Mouse (Mus musculus) kidney, postnatal 36 days (tissue): ENCODE results near the gene Slc25a25.

Source experiments
- DNase-seq, 2 experiments: peaks; one replicate each; pipeline ENCODE4 v3.0.0; 2021 to 2022; ENCODE audit warnings: mixed read lengths in 2 of 2

Slc25a25 gene

GRCm38 (mm10) chr2:32458300-32458699 lies 7.1 kb upstream of the Slc25a25 start:
- peak in 1 of 2 experiments; percentile 20 for DNase-seq

DNA sequence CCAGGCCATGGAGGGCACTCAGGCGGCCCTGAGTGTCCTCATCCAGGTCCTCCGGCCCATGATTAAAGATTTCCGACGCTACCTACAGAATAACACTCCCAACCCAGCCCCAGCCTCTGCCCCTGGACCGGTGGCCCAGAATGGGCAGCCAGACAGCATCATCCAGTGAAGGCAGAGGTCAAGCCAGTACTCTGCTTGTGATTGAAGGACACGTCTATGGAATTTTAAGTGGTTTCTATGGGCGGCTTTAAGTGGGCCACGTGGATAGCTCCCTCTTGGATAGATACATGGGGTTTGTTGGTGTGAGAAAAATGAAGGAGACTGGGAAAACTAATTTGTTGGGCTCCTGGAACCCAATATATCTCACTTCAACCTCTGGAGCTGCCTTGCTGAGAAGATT lies 3.9 kb upstream of the Slc25a25 start:
- no peak for DNase-seq

- no peak for DNase-seq
Measured at GRCm38 (mm10) chr2:32454633-32455032, 3.4 kb upstream of the Slc25a25 start.

DNA sequence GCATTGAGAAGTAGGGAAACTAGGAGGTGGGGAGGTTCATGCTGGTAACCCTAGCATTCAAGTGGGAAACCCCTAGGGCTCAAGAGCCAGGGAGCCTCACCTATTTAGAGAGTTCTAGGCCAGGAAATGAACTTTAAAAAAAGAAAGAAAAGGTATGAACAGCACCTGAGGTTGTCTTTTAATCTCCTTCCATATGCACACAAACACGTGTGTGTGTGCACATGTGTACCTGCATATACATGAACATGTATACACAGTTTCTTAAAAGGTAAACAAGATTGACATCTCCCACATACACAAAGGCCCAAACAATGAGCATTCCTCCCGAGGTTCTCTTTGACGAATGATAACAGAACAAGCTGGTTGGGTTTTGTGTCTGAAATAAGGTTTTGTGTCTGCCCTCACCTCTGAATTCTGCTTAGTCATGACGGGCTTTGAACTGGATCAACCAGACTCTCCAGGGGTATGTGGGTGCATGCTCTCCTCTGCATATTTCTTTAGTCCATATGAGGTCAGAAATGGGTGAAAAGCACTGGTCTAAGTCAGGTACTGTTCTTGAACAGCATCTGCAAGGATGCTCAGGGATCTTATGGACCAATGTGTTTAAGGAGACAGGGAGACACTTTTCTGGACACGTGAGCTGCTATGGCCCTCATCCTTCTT lies 2.5 kb upstream of the Slc25a25 start:
- DNase-seq: no peak

DNA sequence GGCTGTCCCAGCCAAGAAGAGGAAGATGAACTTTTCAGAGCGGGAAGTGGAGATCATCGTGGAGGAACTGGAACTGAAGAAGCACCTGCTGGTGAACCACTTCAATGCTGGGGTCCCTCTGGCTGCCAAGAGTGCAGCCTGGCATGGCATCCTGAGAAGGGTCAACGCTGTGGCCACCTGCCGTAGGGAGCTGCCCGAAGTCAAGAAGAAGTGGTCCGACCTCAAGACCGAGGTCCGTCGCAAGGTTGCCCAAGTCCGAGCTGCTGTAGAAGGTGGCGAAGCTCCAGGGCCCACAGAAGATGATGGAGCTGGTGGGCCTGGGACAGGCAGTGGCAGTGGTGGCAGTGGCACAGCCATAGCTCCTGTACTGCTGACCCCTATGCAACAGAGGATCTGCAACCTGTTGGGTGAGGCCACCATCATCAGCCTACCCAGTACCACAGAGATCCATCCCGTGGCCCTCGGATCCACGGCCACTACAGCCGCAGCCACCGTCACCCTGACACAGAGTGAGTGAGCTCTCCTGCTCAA lies 1.3 kb upstream of the Slc25a25 start:
- DNase-seq: peak in 1 of 2 experiments; percentile 24

GRCm38 (mm10) chr2:32451870-32452372 lies 676 bp upstream of the Slc25a25 start:
- DNase-seq: peak; percentile 98 to 99

DNA sequence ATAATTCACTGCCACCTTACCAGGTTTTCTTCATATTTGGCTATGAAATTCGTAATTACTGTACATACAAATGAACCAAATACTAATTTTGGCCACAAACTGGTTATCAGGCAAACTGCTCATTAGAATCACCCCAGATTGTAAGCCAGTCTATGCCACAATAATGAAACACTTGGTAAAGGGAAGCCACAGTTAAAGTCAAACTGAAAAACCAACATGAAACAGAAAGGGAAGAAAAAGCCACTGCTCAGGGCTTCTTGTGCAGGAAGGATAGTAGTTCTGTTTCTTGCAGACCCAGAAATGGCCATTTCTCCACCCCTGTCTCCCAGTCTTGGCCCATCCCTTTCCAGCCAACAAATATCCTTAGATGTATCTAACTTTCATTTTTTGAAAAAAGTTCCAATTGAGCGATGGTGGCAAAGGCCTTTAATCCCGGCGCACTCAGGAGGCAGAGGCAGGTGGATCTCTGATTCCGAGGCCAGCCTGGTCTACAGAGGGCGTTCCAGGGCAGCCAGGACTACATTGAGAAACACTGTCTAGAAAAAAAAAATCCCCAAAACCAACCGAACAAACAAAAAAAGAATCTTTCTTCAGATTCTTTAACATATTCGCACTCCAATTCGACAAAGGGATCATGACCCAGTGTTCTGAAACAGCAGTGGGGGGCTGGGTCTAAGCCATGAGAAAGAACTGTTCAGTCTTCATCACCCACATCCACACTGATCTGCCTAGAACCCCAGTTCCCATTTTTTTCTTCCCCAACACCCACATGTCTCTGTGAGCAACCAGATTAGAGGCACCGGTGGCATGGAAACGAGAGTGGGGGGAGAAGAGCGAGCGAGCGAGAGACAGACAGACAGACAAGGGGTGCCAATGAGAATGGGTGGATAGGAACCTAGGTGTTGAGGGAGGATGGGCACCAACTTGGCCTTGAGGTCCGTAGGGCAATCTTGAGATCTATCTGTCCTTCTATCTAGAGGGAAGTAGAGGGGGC lies 1.2 kb downstream of the Slc25a25 start, which contains the start of gene Naif1:
Gene Naif1 (plus strand): TSS at position 697 of the 994 bp plus-strand sequence.
- no peak for DNase-seq

DNA sequence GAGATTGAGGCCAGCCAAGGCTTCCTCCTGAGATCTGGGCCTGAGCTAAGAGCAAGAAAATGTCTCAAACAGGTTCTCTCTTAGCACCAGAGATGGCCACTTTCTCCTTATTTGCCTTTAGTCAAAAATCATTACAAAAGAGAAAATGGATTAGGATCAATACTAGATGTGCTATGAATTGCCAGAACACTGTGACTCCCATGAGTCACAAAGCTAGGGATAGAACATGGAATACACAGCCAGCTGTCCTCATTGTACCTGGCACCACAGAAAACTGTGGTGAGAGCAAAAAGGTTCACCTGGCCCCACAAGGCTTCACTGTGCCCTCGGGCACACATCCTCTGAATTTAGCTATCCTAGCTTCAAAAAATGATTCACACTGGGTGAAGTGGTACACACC lies 2.8 kb downstream of the Slc25a25 start:
- DNase-seq: no peak

GRCm38 (mm10) chr2:32447264-32447936 lies 3.8 kb downstream of the Slc25a25 start:
- DNase-seq: peak; percentile 54 to 56

- DNase-seq: no peak
Measured at GRCm38 (mm10) chr2:32445535-32445934, 5.7 kb downstream of the Slc25a25 start.

GRCm38 (mm10) chr2:32441550-32441949 lies 9.7 kb downstream of the Slc25a25 start:
- no peak for DNase-seq

GRCm38 (mm10) chr2:32440632-32441031 lies 10.6 kb downstream of the Slc25a25 start:
- no peak for DNase-seq

DNA sequence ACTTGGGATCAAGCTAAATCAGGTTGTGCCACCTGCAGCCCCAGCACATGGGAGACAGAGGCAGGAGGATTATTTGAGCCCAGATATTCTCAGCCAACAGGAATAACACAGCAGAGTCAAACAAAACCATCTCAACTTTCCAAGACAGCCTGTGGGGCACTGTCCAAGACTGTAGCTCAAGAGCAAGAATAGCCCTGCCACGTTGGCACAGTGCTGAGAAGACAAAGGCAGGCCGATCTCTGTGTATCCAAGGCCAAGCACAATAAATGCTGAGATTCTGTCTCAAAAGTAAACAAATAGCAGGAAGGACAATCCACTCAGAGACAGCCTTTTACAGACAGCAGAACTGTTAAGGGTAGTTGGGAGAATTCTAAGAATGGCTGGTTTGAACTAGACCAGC lies 11.1 kb downstream of the Slc25a25 start:
- no peak for DNase-seq

GRCm38 (mm10) chr2:32439177-32439576 lies 12.1 kb downstream of the Slc25a25 start:
- no peak for DNase-seq

DNA sequence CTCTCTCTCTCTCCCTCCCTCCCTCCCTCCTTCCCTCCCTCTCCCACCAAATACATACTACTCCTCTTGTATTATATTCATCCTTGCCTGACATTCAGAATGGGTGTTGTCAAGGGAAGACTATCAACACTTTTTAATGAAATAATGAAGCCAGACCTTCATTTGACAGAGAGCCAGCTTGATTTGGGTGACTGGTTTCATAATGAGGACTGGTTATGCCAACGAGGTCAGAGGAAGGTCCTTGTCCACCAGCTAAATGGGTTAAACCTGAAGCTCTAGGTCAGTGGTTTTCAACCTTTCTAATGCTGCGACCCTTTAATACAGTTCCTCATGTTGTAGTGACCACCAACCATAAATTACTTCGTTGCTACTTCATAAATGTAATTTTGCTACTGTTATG lies 12.5 kb downstream of the Slc25a25 start:
- peak in 1 of 2 experiments; percentile 57 for DNase-seq

DNA sequence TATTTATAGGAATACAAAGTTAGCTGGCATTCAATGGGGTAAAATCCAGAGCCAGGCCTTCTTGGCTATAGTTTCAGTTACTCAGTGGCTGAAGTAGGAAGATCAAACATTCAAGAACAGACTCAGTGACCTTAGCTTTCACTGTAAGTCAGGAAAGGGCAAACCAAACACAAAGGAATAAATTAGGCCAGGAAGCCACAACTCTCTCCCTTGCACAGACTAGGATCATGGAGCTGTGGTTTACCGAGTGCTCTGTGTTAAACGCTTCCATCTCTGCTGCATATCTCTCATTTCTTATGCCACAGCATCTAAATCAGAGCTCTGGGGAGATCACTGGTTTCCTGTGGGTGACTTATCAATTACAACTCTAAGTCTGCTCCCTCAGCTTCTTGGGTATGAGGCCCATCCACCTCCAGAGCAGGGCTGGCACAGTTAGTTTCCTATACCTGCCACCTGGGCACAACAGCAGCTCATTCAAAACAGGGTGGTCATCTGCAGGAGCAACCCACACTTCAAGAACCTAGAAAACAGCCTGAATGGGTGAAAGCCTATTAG lies 13.6 kb downstream of the Slc25a25 start:
- no peak for DNase-seq

DNA sequence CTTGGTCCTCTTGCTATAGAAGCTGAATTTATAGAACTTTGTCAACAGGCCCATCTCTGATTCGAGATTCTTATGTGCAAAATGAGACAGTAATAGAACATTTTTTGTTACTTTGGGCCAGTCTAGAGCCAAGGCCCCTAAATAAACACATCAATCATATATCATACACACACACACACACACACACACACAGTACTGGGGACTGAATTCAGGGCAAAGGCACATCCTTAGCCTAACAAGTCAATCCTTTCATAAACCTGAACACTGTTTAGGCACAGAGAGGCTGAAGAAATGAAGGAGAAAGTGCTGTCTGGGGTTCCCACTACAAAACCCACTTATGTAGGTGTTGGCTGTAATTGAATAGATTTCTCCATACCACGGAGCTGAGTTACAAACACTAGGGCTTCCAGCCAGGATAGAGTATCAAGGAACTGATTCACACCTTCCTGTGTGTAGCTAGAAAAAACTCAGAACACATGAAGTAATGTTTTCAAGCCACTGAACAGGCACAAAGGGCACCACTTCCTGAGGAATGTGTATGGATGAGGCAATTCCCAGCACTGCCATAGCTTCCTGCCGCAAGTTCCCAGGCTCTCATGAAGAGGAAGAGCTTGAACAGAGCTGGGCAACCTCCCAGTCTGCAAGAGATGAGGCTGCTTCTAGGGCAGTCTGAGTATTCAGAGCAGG lies 14.4 kb downstream of the Slc25a25 start:
- peak in 1 of 2 experiments; percentile 68 for DNase-seq

- DNase-seq: peak; percentile 77 to 83
Measured at GRCm38 (mm10) chr2:32430701-32431676, 20.3 kb downstream of the Slc25a25 start.

DNA sequence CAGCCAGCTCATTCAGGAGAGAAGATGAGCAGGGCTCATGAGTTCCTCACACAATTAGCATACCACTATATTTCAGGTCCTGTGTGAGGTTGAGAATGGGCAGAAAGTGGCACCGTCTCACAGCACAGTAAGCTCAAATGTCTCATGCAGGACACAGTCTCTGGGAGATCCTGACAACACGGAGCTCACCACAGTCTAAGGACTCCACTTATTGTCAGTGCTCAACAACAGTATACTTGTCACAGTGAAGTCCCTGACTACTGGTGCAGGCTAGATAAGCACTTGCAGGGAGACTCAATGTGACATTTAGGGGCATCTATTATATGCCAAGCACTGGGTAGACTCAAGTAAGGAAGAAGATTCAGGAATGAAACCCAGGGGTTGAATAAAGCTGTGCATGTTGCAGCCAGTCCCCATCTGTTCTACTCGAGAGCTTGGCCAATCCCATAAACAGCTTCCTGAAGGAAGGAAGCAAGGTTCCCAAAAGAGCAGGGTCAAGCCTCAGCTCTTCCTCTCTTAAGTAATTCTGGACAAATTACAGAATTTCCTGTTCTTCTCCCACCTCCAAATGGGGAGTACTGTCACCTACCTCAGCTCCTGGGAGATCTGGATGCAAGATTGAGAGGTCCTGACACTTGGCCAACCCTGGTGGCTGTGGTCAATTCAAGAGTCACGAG lies 21.9 kb downstream of the Slc25a25 start:
- no peak for DNase-seq

DNA sequence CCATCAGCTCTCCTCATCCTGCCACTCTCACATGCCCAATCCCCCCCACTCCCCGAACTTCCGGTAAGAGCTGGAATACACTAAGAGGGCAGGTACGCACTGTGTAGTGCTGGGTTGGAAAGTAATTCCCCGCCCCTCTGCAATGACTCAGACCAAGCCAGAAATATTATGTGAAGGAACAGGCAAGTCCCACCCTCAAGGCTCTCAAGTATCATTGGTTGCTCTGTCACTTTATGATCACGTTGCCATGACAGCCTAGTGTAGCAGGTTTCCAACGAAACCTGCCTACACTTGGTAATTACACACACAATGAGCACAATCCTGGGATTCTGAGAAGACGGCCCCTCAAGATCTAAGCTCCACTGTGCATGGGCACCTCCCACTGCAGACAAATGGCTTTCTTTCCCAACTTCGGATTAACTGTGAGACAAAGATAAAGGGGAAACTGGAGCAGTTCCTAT lies 23.0 kb downstream of the Slc25a25 start:
- DNase-seq: no peak
